Mouse (Mus musculus) CH12.LX (cell line): Measurements from ENCODE around the gene Mfsd2b. TPM values are rescaled to one million over a fixed set of nuclear protein-coding genes. Genes with fewer than 3 reads are reported as not detected.
A peak's percentile ranks its signal among the peaks of the same experiment; 100 is the strongest.

Experiments
- DNase-seq: peaks from one replicate; pipeline ENCODE4 v3.0.0-alpha.2; 2013; ENCODE audit errors: extremely low read depth
- H3K27ac ChIP-seq: 2 replicates; pipeline ENCODE4 v1.5.1; 2012; ENCODE audit warnings: low read depth, mild to moderate bottlenecking, control low read depth, moderate library complexity; ENCODE audit not compliant: insufficient read depth
- H3K27me3 ChIP-seq: replicated peaks from 2 replicates; pipeline ENCODE3; 2012; ENCODE audit warnings: inconsistent platforms
- H3K36me3 ChIP-seq, 2 experiments: replicated peaks in 1 of 2; 2 replicates each; pipeline versions ENCODE3 to v1.6.1; 2012; ENCODE audit warnings: inconsistent platforms in 1 of 2, low read length in 1 of 2, mild to moderate bottlenecking in 1 of 2, mixed read lengths in 1 of 2, moderate library complexity in 1 of 2; ENCODE audit not compliant: control insufficient read depth in 1 of 2, insufficient read depth in 1 of 2
- H3K4me1 ChIP-seq, 2 experiments: 2 replicates each; pipeline ENCODE4 v1.6.1; 2012; ENCODE audit warnings: inconsistent platforms in 1 of 2, moderate library complexity in 1 of 2; ENCODE audit not compliant: insufficient read depth in 2 of 2, control insufficient read depth in 1 of 2
- H3K4me2 ChIP-seq: 2 replicates; pipeline ENCODE4 v1.6.1; 2012; ENCODE audit warnings: low read depth, mild to moderate bottlenecking, control low read depth; ENCODE audit not compliant: poor library complexity, insufficient read depth, severe bottlenecking
- H3K4me3 ChIP-seq, 3 experiments: fragments of 150-350 bp in 1 of 3; sonication (generic) in 1 of 3; replicated peaks in 1 of 3; 2 replicates each; pipeline versions ENCODE3 to v1.5.1; 2011 to 2012; ENCODE audit warnings: low read depth in 2 of 3, low read length in 2 of 3, mild to moderate bottlenecking in 2 of 3, moderate library complexity in 2 of 3, control low read depth in 1 of 3, improper control_type of control experiment in 1 of 3, inconsistent platforms in 1 of 3, mixed read lengths in 1 of 3; ENCODE audit not compliant: poor library complexity in 1 of 3
- H3K79me2 ChIP-seq: replicated peaks from 2 replicates; pipeline ENCODE4 v1.6.1; 2012; ENCODE audit warnings: mild to moderate bottlenecking, moderate library complexity; ENCODE audit not compliant: control insufficient read depth, poor library complexity, insufficient read depth, severe bottlenecking; ENCODE audit errors: extremely low read depth
- H3K9ac ChIP-seq: 2 replicates; pipeline ENCODE4 v1.6.1; 2012; ENCODE audit warnings: low read depth, mild to moderate bottlenecking, control low read depth, moderate library complexity; ENCODE audit not compliant: insufficient read depth
- H3K9me3 ChIP-seq: replicated peaks from 2 replicates; pipeline ENCODE3; 2012; ENCODE audit warnings: low read length, inconsistent platforms, mixed read lengths
- CHD1 ChIP-seq: IDR thresholded peaks from 2 replicates; pipeline ENCODE4 v1.6.1; 2012; ENCODE audit warnings: low read depth, low read length, improper control_type of control experiment, inconsistent platforms
- E2F4 ChIP-seq: IDR thresholded peaks from 2 replicates; pipeline ENCODE4 v1.6.1; 2011; ENCODE audit warnings: low read depth, low read length, improper control_type of control experiment; ENCODE audit not compliant: insufficient replicate concordance
- ELF1 ChIP-seq: IDR thresholded peaks from 2 replicates; pipeline ENCODE4 v1.6.1; 2014; ENCODE audit warnings: low read depth, mild to moderate bottlenecking, inconsistent platforms, low read length, improper control_type of control experiment
- EP300 ChIP-seq: IDR thresholded peaks from 2 replicates; pipeline ENCODE4 v1.6.1; 2011; ENCODE audit warnings: low read length, improper control_type of control experiment
- GABPA ChIP-seq: IDR thresholded peaks from 2 replicates; pipeline ENCODE4 v1.6.1; 2012; ENCODE audit warnings: low read depth, low read length, improper control_type of control experiment, inconsistent platforms; ENCODE audit not compliant: insufficient replicate concordance
- HCFC1 ChIP-seq: IDR thresholded peaks from 2 replicates; pipeline ENCODE4 v1.6.1; 2012; ENCODE audit warnings: low read depth, mild to moderate bottlenecking, inconsistent platforms, low read length, improper control_type of control experiment
- IRF4 ChIP-seq: IDR thresholded peaks from 2 replicates; pipeline ENCODE4 v1.6.1; 2014; ENCODE audit warnings: low read depth, mild to moderate bottlenecking, inconsistent platforms, low read length, improper control_type of control experiment
- JUN ChIP-seq: IDR thresholded peaks from 2 replicates; pipeline ENCODE4 v1.6.1; 2011; ENCODE audit warnings: low read depth, mild to moderate bottlenecking, low read length, improper control_type of control experiment, moderate library complexity; ENCODE audit not compliant: insufficient read depth
- MAFK ChIP-seq: IDR thresholded peaks from 2 replicates; pipeline ENCODE4 v1.6.1; 2011; ENCODE audit warnings: low read length, improper control_type of control experiment; ENCODE audit not compliant: insufficient replicate concordance
- MAX ChIP-seq: IDR thresholded peaks from 2 replicates; pipeline ENCODE4 v1.6.1; 2011; ENCODE audit warnings: low read length, improper control_type of control experiment
- MAZ ChIP-seq: IDR thresholded peaks from 2 replicates; pipeline ENCODE4 v1.6.1; 2012; ENCODE audit warnings: low read depth, mild to moderate bottlenecking, inconsistent platforms, low read length, improper control_type of control experiment, moderate library complexity
- MEF2A ChIP-seq: IDR thresholded peaks from 2 replicates; pipeline ENCODE4 v1.6.1; 2014; ENCODE audit warnings: low read depth, mild to moderate bottlenecking, inconsistent platforms, low read length, improper control_type of control experiment, borderline replicate concordance
- MXI1 ChIP-seq: IDR thresholded peaks from 2 replicates; pipeline ENCODE4 v1.6.1; 2011; ENCODE audit warnings: mild to moderate bottlenecking, low read depth, low read length, improper control_type of control experiment
- MYC ChIP-seq: IDR thresholded peaks from 2 replicates; pipeline ENCODE4 v1.6.1; 2011; ENCODE audit warnings: low read depth, mild to moderate bottlenecking, improper control_type of control experiment, low read length
- NELFE ChIP-seq: IDR thresholded peaks from 2 replicates; pipeline ENCODE4 v1.6.1; 2011; ENCODE audit warnings: low read depth, low read length, improper control_type of control experiment
- NRF1 ChIP-seq: IDR thresholded peaks from 2 replicates; pipeline ENCODE4 v1.6.1; 2014; ENCODE audit warnings: low read depth, mild to moderate bottlenecking, inconsistent platforms, low read length, improper control_type of control experiment, moderate library complexity
- PAX5 ChIP-seq: IDR thresholded peaks from 2 replicates; pipeline ENCODE4 v1.6.1; 2012; ENCODE audit warnings: low read length, inconsistent platforms, mixed read lengths
- RAD21 ChIP-seq: IDR thresholded peaks from 2 replicates; pipeline ENCODE4 v1.6.1; 2011; ENCODE audit warnings: low read depth, mild to moderate bottlenecking, low read length, improper control_type of control experiment, moderate library complexity
- SMC3 ChIP-seq: IDR thresholded peaks from 2 replicates; pipeline ENCODE4 v1.6.1; 2011; ENCODE audit warnings: low read depth, low read length, improper control_type of control experiment
- UBTF ChIP-seq: IDR thresholded peaks from 2 replicates; pipeline ENCODE4 v1.6.1; 2012; ENCODE audit warnings: low read depth, mild to moderate bottlenecking, inconsistent platforms, low read length, improper control_type of control experiment, moderate library complexity
- USF1 ChIP-seq: IDR thresholded peaks from 2 replicates; pipeline ENCODE4 v1.6.1; 2014; ENCODE audit warnings: low read depth, mild to moderate bottlenecking, inconsistent platforms, low read length, improper control_type of control experiment
- ZMIZ1 ChIP-seq: IDR thresholded peaks from 2 replicates; pipeline ENCODE4 v1.6.1; 2012; ENCODE audit warnings: low read depth, mild to moderate bottlenecking, inconsistent platforms, low read length, improper control_type of control experiment
- ZNF384 ChIP-seq: IDR thresholded peaks from 2 replicates; pipeline ENCODE4 v1.6.1; 2012; ENCODE audit warnings: low read depth, low read length, improper control_type of control experiment, inconsistent platforms
- dilution Hi-C: fragments of 300-500 bp; cut with MboI; formaldehyde crosslinking; loops from 2 replicates; pipeline ENCODE4 v1.14.3; 2020; ENCODE audit warnings: low sequenced_read_pairs; ENCODE audit not compliant: extremely low pct_unique_long_range_greater_than_20kb, extremely low pct_ligation_motif_present
- in situ Hi-C: fragments of 300-500 bp; cut with MboI; formaldehyde crosslinking; loops from 3 replicates; pipeline ENCODE4 v1.14.3; 2019; ENCODE audit warnings: low sequenced_read_pairs, low pct_ligation_motif_present, low pct_unique_long_range_greater_than_20kb, mixed read lengths
- polyA plus RNA-seq: library from polyadenylated mRNA; unstranded; fragments of >175 nt; gene quantifications from 2 replicates; pipeline ENCODE4 v1.2.1, GENCODE M21; 2012; ENCODE audit warnings: low read depth; ENCODE audit not compliant: insufficient read length
- total RNA-seq, 2 experiments: library from RNA; depleted of rRNA; stranded (reverse); fragments of 300-350 nt in 1 of 2; fragments of >200 nt in 1 of 2; gene quantifications; 2 replicates each; pipeline ENCODE4 v1.2.3; 2012 to 2014

Gene Mfsd2b
- total and polyA plus RNA-seq, 3 experiments, result 0.05 to 0.49 (median 0.21) TPM

DNA sequence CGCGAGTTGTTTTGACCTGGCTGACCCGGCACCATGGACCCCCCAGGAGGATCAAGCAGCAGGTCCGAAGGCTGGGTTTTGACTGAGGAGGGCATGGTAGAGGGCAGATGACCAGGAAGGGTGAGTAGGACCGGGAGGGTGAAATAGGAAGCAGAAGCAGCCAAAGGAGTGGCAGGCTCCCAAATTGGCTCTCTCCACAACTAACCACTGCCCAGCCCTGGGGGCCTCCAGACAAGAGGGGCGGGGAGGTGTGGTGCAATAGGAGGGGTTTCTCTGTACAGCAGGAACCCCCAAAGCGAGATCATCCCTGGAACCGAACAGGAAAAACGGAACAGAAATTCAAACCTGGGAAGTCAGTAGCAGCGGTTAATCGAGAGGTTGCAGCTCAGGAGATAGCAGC is 33.4 kb downstream of the Mfsd2b start:
- H3K27me3 ChIP-seq, result peaks cover 23% of the 10 kb centered on the region
- no peaks in the 10 kb centered on the region for H3K9me3 ChIP-seq
- peak overlapping the region in 2 of 3 experiments; percentile 40 to 76 for H3K4me3 ChIP-seq
- in situ Hi-C loops, result loop anchor here (25.0 kb wide), 1 partner anchor 603 kb away; the partner anchor contains the start of genes Cenpo and Ptrhd1
- H3K36me3 ChIP-seq, result peaks cover 0 to 2% of the 10 kb centered on the region in 2 experiments
- H3K4me1 ChIP-seq, result peaks cover 0 to 5% of the 10 kb centered on the region in 2 experiments; a peak in 2 of 4 replicates
- H3K27ac ChIP-seq, result no peak overlapping the region
- H3K9ac ChIP-seq, result peak overlapping the region; percentile 54; the same call in 1 of the 2 replicates
- H3K4me2 ChIP-seq, result peak overlapping the region; percentile 74
- peaks cover 20% of the 10 kb centered on the region for H3K79me2 ChIP-seq
- no peak for TF ChIP-seq MAX
- TF ChIP-seq PAX5, result no peak
- no peak for TF ChIP-seq JUN
- no peak for TF ChIP-seq E2F4
- no peak for TF ChIP-seq GABPA
- no peak for TF ChIP-seq MYC
- TF ChIP-seq UBTF, result no peak
- dilution Hi-C loops, result no loop called here
- DNase-seq, result no peak

DNA sequence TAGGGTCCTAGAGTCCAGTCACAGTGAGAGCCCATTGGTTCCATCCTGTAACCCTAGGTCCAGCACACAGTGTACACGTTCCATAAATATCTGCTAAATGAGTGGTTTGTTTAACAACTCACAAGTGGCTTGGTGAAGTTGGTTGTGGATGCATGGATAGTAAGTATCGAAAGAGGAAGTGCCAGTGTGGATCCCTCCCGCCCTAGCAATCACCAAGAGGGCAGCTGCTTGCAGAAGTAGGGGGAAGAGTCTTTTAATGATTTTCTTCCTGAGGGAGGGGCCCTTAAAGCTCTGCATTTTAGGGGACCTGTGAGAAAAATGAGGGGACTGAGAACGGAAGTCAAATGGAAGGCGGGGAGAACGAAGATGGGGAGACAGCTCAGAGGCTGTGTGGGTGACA is 34.1 kb downstream of the Mfsd2b start:
- Histone ChIP-seq H3K27me3 (peaks cover 23% of the 10 kb centered on the region), H3K9ac (no peak overlapping the region), H3K27ac (no peak overlapping the region), H3K4me2 (no peak overlapping the region), H3K4me3 (no peak overlapping the region), H3K79me2 (peaks cover 14% of the 10 kb centered on the region), H3K36me3 (peaks cover 0 to 2% of the 10 kb centered on the region in 2 experiments), H3K4me1 (peaks cover 0 to 5% of the 10 kb centered on the region in 2 experiments; a peak in 2 of 4 replicates), H3K9me3 (no peaks in the 10 kb centered on the region)
- in situ Hi-C loops (loop anchor here (25.0 kb wide), 1 partner anchor 603 kb away; the partner anchor contains the start of genes Cenpo and Ptrhd1), dilution Hi-C loops (no loop called here)
- TF ChIP-seq MYC, result no peak
- no peak for TF ChIP-seq GABPA
- TF ChIP-seq NELFE, result no peak
- no peak for TF ChIP-seq NRF1
- TF ChIP-seq ZMIZ1, result no peak
- TF ChIP-seq CHD1, result no peak
- TF ChIP-seq E2F4, result no peak
- no peak for TF ChIP-seq MEF2A
- TF ChIP-seq IRF4, result no peak
- TF ChIP-seq HCFC1, result no peak
- TF ChIP-seq UBTF, result no peak
- TF ChIP-seq RAD21, result no peak
- TF ChIP-seq ELF1, result no peak
- TF ChIP-seq SMC3, result no peak
- TF ChIP-seq MAFK, result no peak
- TF ChIP-seq MXI1, result no peak
- no peak for TF ChIP-seq ZNF384
- no peak for TF ChIP-seq EP300
- TF ChIP-seq USF1, result no peak
- TF ChIP-seq MAZ, result no peak
- no peak for DNase-seq
